Mouse (Mus musculus) cortical plate, adult 2 months (tissue): ENCODE data around the gene Fam185a.
A peak's percentile ranks its signal among the peaks of the same experiment; 100 is the strongest.

ENCODE experiments used
- CTCF ChIP-seq: fragments of 200-500 bp; IDR thresholded peaks from 2 replicates; pipeline ENCODE4 v1.5.1; 2011; ENCODE audit warnings: mild to moderate bottlenecking, control low read depth, low read length; ENCODE audit not compliant: insufficient read depth; ENCODE audit errors: extremely low read depth
- POLR2A ChIP-seq: fragments of 200-500 bp; IDR thresholded peaks from 2 replicates; pipeline ENCODE4 v1.6.1; 2011; ENCODE audit warnings: mild to moderate bottlenecking, low read length, control low read depth; ENCODE audit not compliant: insufficient read depth; ENCODE audit errors: extremely low read depth

DNA sequence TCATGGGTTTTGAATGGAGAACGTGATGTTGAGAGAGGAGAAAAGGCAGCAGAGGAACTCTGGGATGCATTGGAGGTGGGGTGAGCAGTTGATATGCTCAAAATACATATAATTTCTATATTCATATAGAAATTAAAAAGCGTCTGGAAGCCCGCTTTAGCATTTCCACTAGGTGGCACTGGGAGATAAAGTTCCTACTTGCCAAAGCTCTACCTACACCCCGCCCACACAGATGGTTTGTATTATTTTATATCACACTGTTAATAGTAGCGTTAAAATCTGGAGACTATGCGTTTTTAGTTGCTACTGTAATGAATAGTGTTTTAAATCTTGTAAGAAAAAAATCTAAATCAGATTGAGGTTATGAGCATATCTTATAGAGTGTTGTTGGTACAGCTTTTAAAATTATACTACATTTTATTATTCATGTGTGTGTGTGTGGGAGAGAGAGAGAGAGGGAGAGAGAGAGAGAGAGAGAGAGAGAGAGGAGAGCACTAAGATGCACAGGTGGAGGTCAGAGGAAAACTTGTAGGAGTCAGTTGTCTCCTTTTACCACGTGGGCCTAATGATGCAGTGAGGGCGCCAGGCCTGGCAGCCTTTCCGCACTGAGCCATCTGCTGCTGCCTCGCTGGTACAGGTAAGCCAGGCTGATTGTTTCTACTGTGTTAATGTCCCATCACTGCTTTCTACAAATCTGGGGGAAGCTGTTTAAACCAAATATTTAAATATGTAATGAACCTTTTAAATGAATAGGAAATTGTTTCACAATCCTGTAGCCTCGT is 9.6 kb downstream of the Fam185a start:
- no peak for TF ChIP-seq POLR2A
- peak; percentile 50; the same call in 1 of the 2 replicates for TF ChIP-seq CTCF
